Mouse (Mus musculus) liver, postnatal 0 days (tissue): ENCODE results near the gene Chd2. TPM values are rescaled to one million over a fixed set of nuclear protein-coding genes. Genes with fewer than 3 reads are reported as not detected.

Experiments
- ATAC-seq: fragments of 200-750 bp; cut with Nextera tagmentation; 2 replicates; pipeline ENCODE4 v1.8.0; 2017; ENCODE audit warnings: mild to moderate bottlenecking, moderate library complexity
- DNase-seq: peaks from one replicate; pipeline ENCODE4 v3.0.0-alpha.2; 2016
- H3K27ac ChIP-seq: fragments of 300-500 bp; sonication (generic); 2 replicates; pipeline ENCODE4 v1.5.1; 2014; ENCODE audit warnings: antibody characterized with exemption, moderate library complexity, mild to moderate bottlenecking, low read depth
- H3K27me3 ChIP-seq: fragments of 300-500 bp; sonication (generic); 2 replicates; pipeline ENCODE4 v1.6.1; 2014; ENCODE audit warnings: low read length, control low read depth, mixed read lengths; ENCODE audit not compliant: insufficient read depth
- H3K36me3 ChIP-seq: fragments of 300-500 bp; sonication (generic); replicated peaks from 2 replicates; pipeline ENCODE4 v1.6.1; 2014; ENCODE audit warnings: mild to moderate bottlenecking, control low read depth, low read length, moderate library complexity, mixed read lengths; ENCODE audit not compliant: insufficient read depth
- H3K4me1 ChIP-seq: fragments of 300-500 bp; sonication (generic); 2 replicates; pipeline ENCODE4 v1.6.1; 2014; ENCODE audit warnings: antibody characterized with exemption, mild to moderate bottlenecking, control low read depth; ENCODE audit not compliant: insufficient read depth
- H3K4me2 ChIP-seq: fragments of 300-500 bp; sonication (generic); 2 replicates; pipeline ENCODE4 v1.6.1; 2014; ENCODE audit warnings: low read depth, mild to moderate bottlenecking, low read length, moderate library complexity, mixed read lengths
- H3K4me3 ChIP-seq: fragments of 300-500 bp; sonication (generic); 2 replicates; pipeline ENCODE4 v1.5.1; 2014; ENCODE audit warnings: low read depth, low read length
- H3K9ac ChIP-seq: fragments of 300-500 bp; sonication (generic); replicated peaks from 2 replicates; pipeline ENCODE4 v1.6.1; 2014; ENCODE audit warnings: mild to moderate bottlenecking, moderate library complexity
- H3K9me3 ChIP-seq: fragments of 300-500 bp; sonication (generic); 2 replicates; pipeline ENCODE4 v1.6.1; 2016; ENCODE audit warnings: mild to moderate bottlenecking, control low read depth, low read length, mixed read lengths
- CTCF ChIP-seq: sonication (generic); IDR thresholded peaks from 2 replicates; pipeline ENCODE4 v1.5.1; 2016; ENCODE audit warnings: antibody characterized with exemption, low read depth
- EP300 ChIP-seq: IDR thresholded peaks from 2 replicates; pipeline ENCODE4 v1.6.1; 2016; ENCODE audit warnings: antibody characterized with exemption, low read depth, mild to moderate bottlenecking
- WGBS: fragments of 180-500 bp; shearing (Covaris S2); extraction: QIAGEN DNeasy Blood & Tissue Kit; methylation state at CpG from one replicate; pipeline ENCODE4 v1.1.7; 2014; ENCODE audit not compliant: insufficient replicate concordance; 5-methylcytosine and 5-hydroxymethylcytosine counted together
- polyA plus RNA-seq: library from polyadenylated mRNA; unstranded; fragments of >200 nt; fragmentation: Nextera tagmentation; extraction: Ambion mirVana; gene quantifications from 2 replicates; pipeline ENCODE4 v1.2.1, GENCODE M21; 2015

Gene Chd2
- polyA plus RNA-seq, 1 experiment from 2014 or later = 17.2 TPM

GRCm38 (mm10) chr7:73567754-73568161, 26.1 kb upstream of the Chd2 start:
- no peaks in the 10 kb centered on the region for H3K36me3 ChIP-seq
- no peak overlapping the region for H3K9ac ChIP-seq
- no peak for DNase-seq
- WGBS = 66% methylated on average over 4 of the region's 4 CpGs
- peaks cover 15% of the 10 kb centered on the region; the same call in 1 of the 2 replicates for H3K4me1 ChIP-seq
- H3K27ac ChIP-seq = 0 out of 2 replicates have a peak overlapping the region, but pooled peaks have one; percentile 1
- no peak overlapping the region for H3K4me3 ChIP-seq
- no peak for ATAC-seq
- no peaks in the 10 kb centered on the region for H3K9me3 ChIP-seq
- no peaks in the 10 kb centered on the region for H3K27me3 ChIP-seq
- TF ChIP-seq CTCF (no peak), EP300 (no peak)
- H3K4me2 ChIP-seq = no peak overlapping the region

GRCm38 (mm10) chr7:73564131-73564530, 22.5 kb upstream of the Chd2 start:
- no peaks in the 10 kb centered on the region for H3K27me3 ChIP-seq
- no peak for TF ChIP-seq CTCF
- TF ChIP-seq EP300 = no peak
- peaks cover 18% of the 10 kb centered on the region; the same call in 1 of the 2 replicates for H3K4me1 ChIP-seq
- no peaks in the 10 kb centered on the region for H3K36me3 ChIP-seq
- H3K9ac ChIP-seq = no peak overlapping the region
- no peak overlapping the region for H3K27ac ChIP-seq
- no peak for ATAC-seq
- 82% methylated on average over 6 of the region's 6 CpGs for WGBS
- no peak overlapping the region for H3K4me3 ChIP-seq
- H3K4me2 ChIP-seq = no peak overlapping the region
- DNase-seq = no peak
- no peaks in the 10 kb centered on the region for H3K9me3 ChIP-seq

GRCm38 (mm10) chr7:73561492-73562055, 19.9 kb upstream of the Chd2 start:
- H3K9ac ChIP-seq = no peak overlapping the region

GRCm38 (mm10) chr7:73560811-73561210, 19.2 kb upstream of the Chd2 start:
- H3K27me3 ChIP-seq = no peaks in the 10 kb centered on the region
- DNase-seq (no peak), ATAC-seq (no peak)
- H3K9me3 ChIP-seq = no peaks in the 10 kb centered on the region
- H3K4me3 ChIP-seq = no peak overlapping the region
- no peak overlapping the region for H3K27ac ChIP-seq
- H3K4me1 ChIP-seq = peaks cover 7% of the 10 kb centered on the region; the same call in 1 of the 2 replicates
- TF ChIP-seq EP300 (no peak), CTCF (no peak)
- WGBS = 89% methylated on average over 6 of the region's 6 CpGs
- H3K4me2 ChIP-seq = no peak overlapping the region
- H3K9ac ChIP-seq = no peak overlapping the region
- no peaks in the 10 kb centered on the region for H3K36me3 ChIP-seq

More at GRCm38 (mm10) chr7:73561492-73562055, 19.9 kb upstream of the Chd2 start:
- Histone ChIP-seq H3K27me3 (no peaks in the 10 kb centered on the region), H3K4me2 (no peak overlapping the region), H3K9me3 (no peaks in the 10 kb centered on the region), H3K4me1 (peaks cover 7% of the 10 kb centered on the region; the same call in 1 of the 2 replicates), H3K4me3 (no peak overlapping the region), H3K36me3 (no peaks in the 10 kb centered on the region), H3K27ac (no peak overlapping the region)
- TF ChIP-seq CTCF (no peak), EP300 (no peak)
- ATAC-seq (no peak), DNase-seq (no peak)
- WGBS = 46% methylated on average over 10 of the region's 10 CpGs

GRCm38 (mm10) chr7:73559853-73560190, 18.2 kb upstream of the Chd2 start:
- no peak for ATAC-seq
- no peak for TF ChIP-seq CTCF
- no peak for TF ChIP-seq EP300
- 65% methylated on average over 6 of the region's 6 CpGs for WGBS

GRCm38 (mm10) chr7:73559170-73559852, 17.7 kb upstream of the Chd2 start:
- Histone ChIP-seq H3K27me3 (no peaks in the 10 kb centered on the region), H3K9ac (peak overlapping the region; percentile 80), H3K36me3 (0 out of 2 replicates have a peak, but pooled peaks cover 2% of the 10 kb centered on the region), H3K4me3 (peak overlapping the region; percentile 95), H3K27ac (peak overlapping the region; percentile 98), H3K4me1 (peaks cover 7% of the 10 kb centered on the region; the same call in 1 of the 2 replicates), H3K4me2 (peak overlapping the region; percentile 79), H3K9me3 (no peaks in the 10 kb centered on the region)
- 7% methylated on average over 8 of the region's 8 CpGs for WGBS
- DNase-seq = no peak
- TF ChIP-seq EP300 = no peak
- no peak for TF ChIP-seq CTCF
- ATAC-seq = no peak

More at GRCm38 (mm10) chr7:73559853-73560190, 18.2 kb upstream of the Chd2 start:
- Histone ChIP-seq H3K9ac (peak overlapping the region; percentile 80), H3K9me3 (no peaks in the 10 kb centered on the region), H3K4me3 (peak overlapping the region; percentile 95), H3K4me2 (peak overlapping the region; percentile 79), H3K36me3 (no peaks in the 10 kb centered on the region), H3K4me1 (peaks cover 7% of the 10 kb centered on the region; the same call in 1 of the 2 replicates), H3K27ac (peak overlapping the region; percentile 98), H3K27me3 (no peaks in the 10 kb centered on the region)
- DNase-seq = no peak
